Mouse (Mus musculus): ENCODE measurements around the gene Ccdc30. TPM values are rescaled to one million over a fixed set of nuclear protein-coding genes. Genes with fewer than 3 reads are reported as not detected.

Ccdc30 gene
- polyA plus RNA-seq, 1 experiment: 6.0 TPM

DNA sequence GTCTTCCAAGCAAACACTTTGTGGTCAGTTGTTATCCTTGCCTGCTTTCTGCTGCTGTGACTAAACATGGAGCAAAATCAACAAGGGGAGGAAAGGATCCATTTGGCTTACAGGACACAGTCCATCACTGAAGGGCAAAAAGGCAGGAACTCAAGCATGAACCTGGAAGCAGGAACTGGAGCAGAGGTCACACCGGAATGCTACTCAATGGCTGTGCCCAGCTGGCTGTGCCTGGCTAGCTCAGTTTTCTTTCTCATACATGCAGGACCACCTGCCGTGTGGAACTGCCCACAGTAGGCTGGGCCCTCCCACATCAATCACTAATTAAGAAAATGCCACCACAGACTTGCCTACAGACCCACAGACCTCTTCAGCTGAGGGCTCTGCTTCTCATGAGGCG is 26.1 kb downstream of the Ccdc30 start:
- H3K36me3 ChIP-seq (ENCODE audit: control insufficient read depth, insufficient read depth, low read length, poor library complexity, severe bottlenecking): no peaks in the 10 kb centered on the region
- no peak for TF ChIP-seq POLR2A (IDR thresholded peaks at IDR 0.05; ENCODE audit: insufficient read depth, low read length)
- no peak for TF ChIP-seq CTCF (IDR thresholded peaks at IDR 0.05; ENCODE audit: low read depth, low read length)
- no peak for TF ChIP-seq EP300 (IDR thresholded peaks at IDR 0.05; ENCODE audit: insufficient read depth, low read depth, low read length)

DNA sequence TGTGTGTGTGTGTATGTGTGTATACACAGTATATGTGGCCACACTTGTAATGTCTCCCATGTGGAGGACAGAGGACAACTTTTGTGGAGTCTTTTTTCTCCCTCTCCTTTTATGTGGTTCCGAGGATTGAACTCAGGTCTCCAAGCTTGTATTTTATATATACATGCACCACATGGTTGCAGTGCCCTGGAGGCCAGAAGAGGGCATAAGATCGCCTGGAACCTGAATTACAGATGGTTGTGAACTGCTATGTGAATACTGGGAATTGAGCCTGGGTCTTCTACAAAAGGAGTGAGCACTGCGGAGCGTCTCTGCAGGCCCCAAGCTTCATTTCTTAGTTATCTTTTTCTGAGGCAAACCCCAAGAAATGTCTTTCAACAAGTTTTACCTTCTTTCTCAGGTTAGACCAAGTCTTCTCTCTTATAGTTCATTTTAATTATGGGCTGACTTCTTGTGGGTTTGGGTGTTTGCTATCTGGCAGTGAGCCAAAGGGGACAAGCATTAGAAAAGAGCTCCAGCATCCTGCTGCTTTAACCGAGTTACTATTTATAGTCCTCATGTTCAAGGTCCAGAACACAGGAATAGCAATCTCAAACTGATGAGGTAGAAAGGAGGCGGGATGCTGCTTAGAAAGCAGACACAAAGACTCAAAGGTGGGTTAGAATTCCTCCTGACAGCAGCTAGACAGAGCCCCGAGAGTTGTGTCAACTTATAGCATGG is 33.7 kb downstream of the Ccdc30 start:
- H3K4me3 ChIP-seq (ENCODE audit: low read depth, low read length): no peak overlapping the region
- no peak overlapping the region for H3K27ac ChIP-seq (ENCODE audit: insufficient read depth, low read length)
- TF ChIP-seq CTCF (IDR thresholded peaks at IDR 0.05; ENCODE audit: low read depth, low read length) (no peak), EP300 (IDR thresholded peaks at IDR 0.05; ENCODE audit: insufficient read depth, low read depth, low read length) (no peak), POLR2A (IDR thresholded peaks at IDR 0.05; ENCODE audit: insufficient read depth, low read length) (no peak)
- H3K27me3 ChIP-seq (ENCODE audit: control insufficient read depth, insufficient read depth, low read length, poor library complexity, severe bottlenecking): no peaks in the 10 kb centered on the region
- no peaks in the 10 kb centered on the region for H3K9me3 ChIP-seq (replicated peaks; ENCODE audit: control insufficient read depth, insufficient read depth, low read length, poor library complexity, severe bottlenecking)
- no peak overlapping the region for H3K9ac ChIP-seq (ENCODE audit: low read depth, poor library complexity, severe bottlenecking)
- no peaks in the 10 kb centered on the region for H3K36me3 ChIP-seq (ENCODE audit: control insufficient read depth, insufficient read depth, low read length, poor library complexity, severe bottlenecking)
- H3K4me1 ChIP-seq (ENCODE audit: control insufficient read depth, insufficient read depth, low read length): no peaks in the 10 kb centered on the region

More for the DNA sequence above, 26.1 kb downstream of the Ccdc30 start:
- H3K4me1 ChIP-seq (ENCODE audit: control insufficient read depth, insufficient read depth, low read length): no peaks in the 10 kb centered on the region
- H3K9ac ChIP-seq (ENCODE audit: low read depth, poor library complexity, severe bottlenecking): no peak overlapping the region
- H3K27me3 ChIP-seq (ENCODE audit: control insufficient read depth, insufficient read depth, low read length, poor library complexity, severe bottlenecking): no peaks in the 10 kb centered on the region
- no peak overlapping the region for H3K27ac ChIP-seq (ENCODE audit: insufficient read depth, low read length)
- no peak overlapping the region for H3K4me3 ChIP-seq (ENCODE audit: low read depth, low read length)
- no peaks in the 10 kb centered on the region for H3K9me3 ChIP-seq (replicated peaks; ENCODE audit: control insufficient read depth, insufficient read depth, low read length, poor library complexity, severe bottlenecking)

DNA sequence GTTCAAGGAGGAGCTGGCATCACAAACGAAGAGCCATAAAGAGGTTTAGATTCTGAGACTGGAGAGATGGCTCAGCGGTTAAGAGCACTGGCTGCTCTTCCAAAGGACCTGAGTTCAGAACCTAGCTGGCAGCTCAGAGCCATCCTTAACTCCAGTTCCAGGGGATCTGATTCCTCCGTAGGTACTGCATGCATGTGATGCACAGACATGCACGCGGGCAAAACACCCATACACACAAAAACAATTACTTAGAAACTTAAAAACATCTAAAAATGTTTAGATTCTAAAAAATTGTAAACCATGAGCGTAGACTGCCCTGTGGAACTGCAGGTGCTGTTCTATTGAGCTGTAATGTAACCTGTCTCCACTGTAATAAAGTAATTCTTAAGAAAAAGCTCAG is 45.9 kb downstream of the Ccdc30 start:
- no peaks in the 10 kb centered on the region for H3K27me3 ChIP-seq (ENCODE audit: control insufficient read depth, insufficient read depth, low read length, poor library complexity, severe bottlenecking)
- no peak overlapping the region for H3K4me3 ChIP-seq (ENCODE audit: low read depth, low read length)
- no peak overlapping the region for H3K27ac ChIP-seq (ENCODE audit: insufficient read depth, low read length)
- H3K36me3 ChIP-seq (ENCODE audit: control insufficient read depth, insufficient read depth, low read length, poor library complexity, severe bottlenecking): no peaks in the 10 kb centered on the region
- H3K9ac ChIP-seq (ENCODE audit: low read depth, poor library complexity, severe bottlenecking): no peak overlapping the region
- no peak for TF ChIP-seq CTCF (IDR thresholded peaks at IDR 0.05; ENCODE audit: low read depth, low read length)
- TF ChIP-seq POLR2A (IDR thresholded peaks at IDR 0.05; ENCODE audit: insufficient read depth, low read length): no peak
- no peak for TF ChIP-seq EP300 (IDR thresholded peaks at IDR 0.05; ENCODE audit: insufficient read depth, low read depth, low read length)
- H3K4me1 ChIP-seq (ENCODE audit: control insufficient read depth, insufficient read depth, low read length): no peaks in the 10 kb centered on the region
- H3K9me3 ChIP-seq (replicated peaks; ENCODE audit: control insufficient read depth, insufficient read depth, low read length, poor library complexity, severe bottlenecking): no peaks in the 10 kb centered on the region; the same call in 1 of the 2 replicates

DNA sequence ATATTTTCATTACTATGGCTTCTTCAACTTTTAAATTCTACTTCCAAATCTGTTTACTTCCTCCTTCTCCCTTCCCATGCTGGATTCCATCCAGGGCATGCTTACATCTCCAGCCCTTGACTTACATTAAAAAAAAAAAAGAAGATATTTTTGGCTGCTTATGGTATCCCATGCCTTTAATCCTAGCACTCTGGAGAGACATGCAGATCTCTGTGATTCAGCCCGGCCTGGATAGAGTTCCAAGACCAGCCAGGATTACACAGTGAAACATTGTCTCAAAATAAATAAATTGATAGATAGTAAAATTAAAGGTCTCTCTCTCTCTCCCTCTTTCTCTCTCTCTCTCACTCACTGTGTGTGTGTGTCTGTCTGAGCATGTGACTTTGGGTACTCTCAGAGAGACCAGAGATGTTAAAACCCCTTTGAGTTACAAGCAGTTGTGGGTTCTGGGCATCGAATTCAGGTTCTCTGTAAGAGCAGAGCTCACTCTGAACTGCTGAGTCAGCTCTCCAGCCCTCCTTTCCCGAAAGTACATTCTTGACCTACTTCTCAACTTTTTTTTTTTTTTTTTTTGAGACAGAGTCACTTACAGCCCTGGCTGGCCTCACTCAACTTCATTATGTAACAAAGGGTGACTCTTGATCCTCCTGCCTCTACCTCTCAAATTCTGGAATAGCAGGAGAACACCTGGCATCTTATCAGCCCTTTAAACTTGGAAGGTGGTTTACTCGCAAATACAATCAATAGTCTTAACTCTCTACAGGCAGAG is 48.4 kb downstream of the Ccdc30 start:
- no peak for TF ChIP-seq CTCF (IDR thresholded peaks at IDR 0.05; ENCODE audit: low read depth, low read length)
- no peak for TF ChIP-seq POLR2A (IDR thresholded peaks at IDR 0.05; ENCODE audit: insufficient read depth, low read length)
- no peak for TF ChIP-seq EP300 (IDR thresholded peaks at IDR 0.05; ENCODE audit: insufficient read depth, low read depth, low read length)
- Histone ChIP-seq H3K4me1 (ENCODE audit: control insufficient read depth, insufficient read depth, low read length) (no peaks in the 10 kb centered on the region), H3K27me3 (ENCODE audit: control insufficient read depth, insufficient read depth, low read length, poor library complexity, severe bottlenecking) (no peaks in the 10 kb centered on the region), H3K9me3 (replicated peaks; ENCODE audit: control insufficient read depth, insufficient read depth, low read length, poor library complexity, severe bottlenecking) (no peaks in the 10 kb centered on the region), H3K27ac (ENCODE audit: insufficient read depth, low read length) (no peak overlapping the region), H3K36me3 (ENCODE audit: control insufficient read depth, insufficient read depth, low read length, poor library complexity, severe bottlenecking) (no peaks in the 10 kb centered on the region), H3K4me3 (ENCODE audit: low read depth, low read length) (no peak overlapping the region), H3K9ac (ENCODE audit: low read depth, poor library complexity, severe bottlenecking) (no peak overlapping the region)

DNA sequence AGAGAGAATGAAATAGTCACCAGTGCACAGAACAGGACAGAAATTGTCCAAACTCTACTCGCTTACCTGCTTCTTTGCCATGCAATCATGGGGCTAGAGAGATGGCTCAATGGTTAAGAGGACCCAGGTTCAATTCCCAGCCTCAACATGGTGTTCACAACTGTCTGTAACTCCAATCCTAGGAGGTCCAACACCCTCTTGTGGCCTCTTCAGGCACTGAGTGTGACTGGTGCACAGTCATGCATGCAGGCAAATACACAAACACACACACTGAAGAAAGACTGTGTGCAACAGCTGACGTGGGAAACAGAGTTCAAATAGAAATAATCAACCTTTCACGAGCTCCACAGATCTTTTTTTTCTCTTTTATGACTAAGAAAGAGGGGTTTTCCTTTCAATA is 53.1 kb downstream of the Ccdc30 start:
- Histone ChIP-seq H3K4me1 (ENCODE audit: control insufficient read depth, insufficient read depth, low read length) (no peaks in the 10 kb centered on the region), H3K9ac (ENCODE audit: low read depth, poor library complexity, severe bottlenecking) (no peak overlapping the region), H3K4me3 (ENCODE audit: low read depth, low read length) (no peak overlapping the region), H3K9me3 (replicated peaks; ENCODE audit: control insufficient read depth, insufficient read depth, low read length, poor library complexity, severe bottlenecking) (no peaks in the 10 kb centered on the region), H3K36me3 (ENCODE audit: control insufficient read depth, insufficient read depth, low read length, poor library complexity, severe bottlenecking) (no peaks in the 10 kb centered on the region), H3K27me3 (ENCODE audit: control insufficient read depth, insufficient read depth, low read length, poor library complexity, severe bottlenecking) (no peaks in the 10 kb centered on the region), H3K27ac (ENCODE audit: insufficient read depth, low read length) (no peak overlapping the region)
- no peak for TF ChIP-seq POLR2A (IDR thresholded peaks at IDR 0.05; ENCODE audit: insufficient read depth, low read length)
- TF ChIP-seq CTCF (IDR thresholded peaks at IDR 0.05; ENCODE audit: low read depth, low read length): peak; percentile 17
- no peak for TF ChIP-seq EP300 (IDR thresholded peaks at IDR 0.05; ENCODE audit: insufficient read depth, low read depth, low read length)
